Comparison of ENCODE assay signal across 28 mouse cellular contexts in genomic region chr2:4916037-4916436, GRCm38 (mm10). TPM values are rescaled to one million over a fixed set of nuclear protein-coding genes. Genes with fewer than 3 reads are reported as not detected.
A peak's percentile ranks its signal among the peaks of the same experiment; 100 is the strongest.
DNase-seq lines count a peak whose midpoint lies in the region; ATAC-seq and TF ChIP-seq lines count a peak whose summit lies in the region.
"Had no signal": no experiment of that assay in that cellular context is flagged by ENCODE, and none has a peak within 500 bp of the region (broad histone marks: within the 10 kb centered on the region; RNA-seq: fewer than 3 reads in every experiment).

No protein-coding gene starts in this region.

- peak; percentile 11 for TF ChIP-seq POLR2A in ES-Bruce4 (IDR thresholded peaks at IDR 0.05; ENCODE audit: insufficient read depth, low read length)

- H3K4me3 ChIP-seq in midbrain, embryonic 11.5 days (ENCODE audit: low read depth, low read length), result no peak overlapping the region
- H3K4me3 ChIP-seq in midbrain, embryonic 10.5 days, result no peak overlapping the region
- peak overlapping the region; percentile 61 for H3K4me3 ChIP-seq in ES-Bruce4 (ENCODE audit: low read depth, low read length)
- no peak overlapping the region for H3K4me3 ChIP-seq in hindbrain, embryonic 14.5 days (replicated peaks; ENCODE audit: low read length)
- H3K4me3 ChIP-seq: embryonic facial prominence, embryonic 12.5 days; embryonic facial prominence, embryonic 15.5 days; heart, embryonic 10.5 days; heart, embryonic 13.5 days; hindbrain, embryonic 15.5 days had no signal

- no peak overlapping the region for H3K4me2 ChIP-seq in midbrain, embryonic 11.5 days
- no peak overlapping the region for H3K4me2 ChIP-seq in hindbrain, embryonic 14.5 days (replicated peaks)
- H3K4me2 ChIP-seq: embryonic facial prominence, embryonic 12.5 days; embryonic facial prominence, embryonic 15.5 days; heart, embryonic 13.5 days; hindbrain, embryonic 15.5 days had no signal

- no peak overlapping the region for H3K27ac ChIP-seq in midbrain, embryonic 11.5 days (ENCODE audit: low read depth, low read length)
- no peak overlapping the region for H3K27ac ChIP-seq in midbrain, embryonic 10.5 days (replicated peaks)
- H3K27ac ChIP-seq in ES-Bruce4 (ENCODE audit: insufficient read depth, low read length), result 0 out of 2 replicates have a peak overlapping the region, but pooled peaks have one; percentile 53
- H3K27ac ChIP-seq in hindbrain, embryonic 14.5 days, result no peak overlapping the region
- H3K27ac ChIP-seq: embryonic facial prominence, embryonic 12.5 days; embryonic facial prominence, embryonic 15.5 days; heart, embryonic 10.5 days; heart, embryonic 13.5 days; hindbrain, embryonic 15.5 days had no signal

- DNase-seq in cerebellum, adult 11-12 months, result peak; percentile 20
- no peak for DNase-seq in cerebellum, postnatal 36 days
- peak; percentile 59 for DNase-seq in midbrain, embryonic 11.5 days (ENCODE audit: low spot score, missing footprints)
- no peak for DNase-seq in midbrain, embryonic 10.5 days (ENCODE audit: low spot score)
- DNase-seq in R1 (ENCODE audit: low read depth, low spot score), result peak; percentile 64
- no peak for DNase-seq in heart, adult 9 months (ENCODE audit: low spot score in 2 of 2)
- DNase-seq in hindbrain, embryonic 14.5 days (ENCODE audit: low spot score), result no peak
- DNase-seq: adrenal gland, postnatal 10 days; adrenal gland, postnatal 36 days; B cell, adult 2 months; cerebellum, adult 2 months; cerebellum, postnatal 14 days; forebrain, postnatal 0 days; gastrocnemius, postnatal 25 days; heart, adult 18-20 months; heart, postnatal 14 days; heart, postnatal 4 days; kidney, adult 11 months had no signal

- no peak for TF ChIP-seq CTCF in ES-Bruce4 (IDR thresholded peaks at IDR 0.05; ENCODE audit: low read depth, low read length)

- H3K27me3 ChIP-seq in midbrain, embryonic 11.5 days (ENCODE audit: control insufficient read depth, insufficient read depth, low read length), result no peaks in the 10 kb centered on the region
- H3K27me3 ChIP-seq in midbrain, embryonic 10.5 days (ENCODE audit: low read depth, poor library complexity, severe bottlenecking), result no peaks in the 10 kb centered on the region
- H3K27me3 ChIP-seq in ES-Bruce4 (ENCODE audit: control insufficient read depth, insufficient read depth, low read length, poor library complexity, severe bottlenecking), result no peaks in the 10 kb centered on the region
- H3K27me3 ChIP-seq in hindbrain, embryonic 14.5 days (ENCODE audit: control insufficient read depth, insufficient read depth, low read length), result no peaks in the 10 kb centered on the region
- H3K27me3 ChIP-seq: CH12.LX; embryonic facial prominence, embryonic 12.5 days; embryonic facial prominence, embryonic 15.5 days; heart, embryonic 13.5 days; hindbrain, embryonic 15.5 days had no signal

- H3K36me3 ChIP-seq in midbrain, embryonic 11.5 days (ENCODE audit: control insufficient read depth, insufficient read depth, low read length), result no peaks in the 10 kb centered on the region
- no peaks in the 10 kb centered on the region for H3K36me3 ChIP-seq in midbrain, embryonic 10.5 days
- no peaks in the 10 kb centered on the region for H3K36me3 ChIP-seq in ES-Bruce4 (ENCODE audit: control insufficient read depth, insufficient read depth, low read length, poor library complexity, severe bottlenecking)
- no peaks in the 10 kb centered on the region for H3K36me3 ChIP-seq in hindbrain, embryonic 14.5 days (replicated peaks; ENCODE audit: control insufficient read depth, insufficient read depth)
- H3K36me3 ChIP-seq: embryonic facial prominence, embryonic 12.5 days; embryonic facial prominence, embryonic 15.5 days; heart, embryonic 10.5 days; heart, embryonic 13.5 days; hindbrain, embryonic 15.5 days had no signal

- 0 out of 2 replicates have a peak, but pooled peaks cover 2% of the 10 kb centered on the region for H3K9me3 ChIP-seq in midbrain, embryonic 11.5 days (ENCODE audit: control insufficient read depth, low read length)
- 0 out of 2 replicates have a peak, but pooled peaks cover 3% of the 10 kb centered on the region for H3K9me3 ChIP-seq in midbrain, embryonic 10.5 days (replicated peaks)
- H3K9me3 ChIP-seq in ES-Bruce4 (replicated peaks; ENCODE audit: control insufficient read depth, insufficient read depth, low read length, poor library complexity, severe bottlenecking), result peaks cover 7% of the 10 kb centered on the region; the same call in 1 of the 2 replicates
- H3K9me3 ChIP-seq in hindbrain, embryonic 14.5 days (ENCODE audit: control insufficient read depth, low read length), result no peaks in the 10 kb centered on the region
- H3K9me3 ChIP-seq: embryonic facial prominence, embryonic 12.5 days; embryonic facial prominence, embryonic 15.5 days; hindbrain, embryonic 15.5 days had no signal

- 71% methylated on average over 6 of the region's 6 CpGs for WGBS in midbrain, embryonic 11.5 days
- 71% methylated on average over 6 of the region's 6 CpGs for WGBS in midbrain, embryonic 10.5 days
- WGBS in hindbrain, embryonic 14.5 days, result 77% methylated on average over 6 of the region's 6 CpGs

- H3K9ac ChIP-seq in midbrain, embryonic 11.5 days (ENCODE audit: low read length), result no peak overlapping the region
- H3K9ac ChIP-seq in ES-Bruce4 (ENCODE audit: low read depth, poor library complexity, severe bottlenecking), result peak overlapping the region; percentile 52
- no peak overlapping the region for H3K9ac ChIP-seq in hindbrain, embryonic 14.5 days
- H3K9ac ChIP-seq: embryonic facial prominence, embryonic 12.5 days; embryonic facial prominence, embryonic 15.5 days; forebrain, postnatal 0 days; heart, embryonic 13.5 days; hindbrain, embryonic 15.5 days had no signal

- peak; percentile 52; the same call in 1 of the 2 replicates for TF ChIP-seq EP300 in ES-Bruce4 (IDR thresholded peaks at IDR 0.05; ENCODE audit: insufficient read depth, low read depth, low read length)

- peaks cover 6% of the 10 kb centered on the region for H3K4me1 ChIP-seq in midbrain, embryonic 11.5 days (ENCODE audit: control insufficient read depth, insufficient read depth, low read length)
- peaks cover 32% of the 10 kb centered on the region for H3K4me1 ChIP-seq in midbrain, embryonic 10.5 days
- H3K4me1 ChIP-seq in ES-Bruce4 (ENCODE audit: control insufficient read depth, insufficient read depth, low read length), result peaks cover 9% of the 10 kb centered on the region
- 0 out of 2 replicates have a peak, but pooled peaks cover 4% of the 10 kb centered on the region for H3K4me1 ChIP-seq in hindbrain, embryonic 14.5 days (replicated peaks; ENCODE audit: control insufficient read depth, insufficient read depth, low read length)

- no peak for ATAC-seq in midbrain, embryonic 11.5 days (ENCODE audit: low FRiP score)
- no peak for ATAC-seq in hindbrain, embryonic 14.5 days (ENCODE audit: low FRiP score)
- ATAC-seq: forebrain, embryonic 14.5 days; forebrain, postnatal 0 days had no signal

RNA-seq across cellular contexts. Expression of gene Phyh, which starts 2.8 kb away (rescaled TPM):
- 44.8 and 48.8 TPM in 2 replicates for polyA plus RNA-seq in midbrain, embryonic 11.5 days (2014; fragmentation: Nextera tagmentation; extraction: Ambion mirVana)
- 36.3 and 41.4 TPM in 2 replicates for polyA plus RNA-seq in midbrain, embryonic 10.5 days (2016; fragmentation: Nextera tagmentation; extraction: Ambion mirVana)
- 45.4 and 54.2 TPM in 2 replicates for polyA plus RNA-seq in ES-Bruce4 (2011; ENCODE audit: insufficient read depth, insufficient read length, low read depth, missing spikeins)
- polyA plus RNA-seq in hindbrain, embryonic 14.5 days (2014; fragmentation: Nextera tagmentation; extraction: Ambion mirVana), result 82.4 and 91.5 TPM in 2 replicates

RNA-seq across cellular contexts. Expression of gene Sephs1, which starts 34.7 kb away (rescaled TPM):
- polyA plus RNA-seq in midbrain, embryonic 11.5 days (2014; fragmentation: Nextera tagmentation; extraction: Ambion mirVana), result 134 and 140 TPM in 2 replicates
- 118 and 124 TPM in 2 replicates for polyA plus RNA-seq in midbrain, embryonic 10.5 days (2016; fragmentation: Nextera tagmentation; extraction: Ambion mirVana)
- polyA plus RNA-seq in ES-Bruce4 (2011; ENCODE audit: insufficient read depth, insufficient read length, low read depth, missing spikeins), result 59.5 and 61.4 TPM in 2 replicates
- polyA plus RNA-seq in hindbrain, embryonic 14.5 days (2014; fragmentation: Nextera tagmentation; extraction: Ambion mirVana), result 63.2 and 75.5 TPM in 2 replicates

RNA-seq across cellular contexts. Expression of gene Ucma, which starts 59.9 kb away (rescaled TPM):
- not detected in 2 replicates for polyA plus RNA-seq in midbrain, embryonic 11.5 days (2014; fragmentation: Nextera tagmentation; extraction: Ambion mirVana)
- polyA plus RNA-seq in midbrain, embryonic 10.5 days (2016; fragmentation: Nextera tagmentation; extraction: Ambion mirVana), result not detected in 2 replicates
- polyA plus RNA-seq in ES-Bruce4 (2011; ENCODE audit: insufficient read depth, insufficient read length, low read depth, missing spikeins), result 1.2 TPM in 1 of 2 replicates, not detected in the other
- 1.4 TPM in 2 replicates for polyA plus RNA-seq in hindbrain, embryonic 14.5 days (2014; fragmentation: Nextera tagmentation; extraction: Ambion mirVana)
- polyA plus RNA-seq: embryonic facial prominence, embryonic 12.5 days; heart, embryonic 10.5 days; heart, embryonic 13.5 days; hindbrain, embryonic 11.5 days; intestine, embryonic 14.5 days had no signal

Comparison
In these comparisons a context has a peak if more than half of its experiments do, and no peak if none do; other contexts are left out.
1. DNase-seq: peak in cerebellum, adult 11-12 months (single experiment), midbrain, embryonic 11.5 days (single experiment) and R1 (single experiment); none in cerebellum, postnatal 36 days (0 of 2), midbrain, embryonic 10.5 days (single experiment), heart, adult 9 months (0 of 2) and hindbrain, embryonic 14.5 days (single experiment).